Mouse (Mus musculus) adrenal gland, adult 18-20 months (tissue): Measurements from ENCODE around the gene Mlxip. TPM values are rescaled to one million over a fixed set of nuclear protein-coding genes. Genes with fewer than 3 reads are reported as not detected.

Source experiments
- DNase-seq, 2 experiments: peaks; one replicate each; pipeline ENCODE4 v3.0.0; 2021 to 2022; ENCODE audit warnings: low spot score in 2 of 2
- total RNA-seq, 2 experiments: library from RNA; stranded (reverse); gene quantifications; 1 replicate in 1 of 2; 2 replicates in 1 of 2; pipeline ENCODE4 v1.2.3; 2021

Mlxip gene
- total RNA-seq, 2 experiments from 2014 or later: 18.5 to 26.8 TPM

DNA sequence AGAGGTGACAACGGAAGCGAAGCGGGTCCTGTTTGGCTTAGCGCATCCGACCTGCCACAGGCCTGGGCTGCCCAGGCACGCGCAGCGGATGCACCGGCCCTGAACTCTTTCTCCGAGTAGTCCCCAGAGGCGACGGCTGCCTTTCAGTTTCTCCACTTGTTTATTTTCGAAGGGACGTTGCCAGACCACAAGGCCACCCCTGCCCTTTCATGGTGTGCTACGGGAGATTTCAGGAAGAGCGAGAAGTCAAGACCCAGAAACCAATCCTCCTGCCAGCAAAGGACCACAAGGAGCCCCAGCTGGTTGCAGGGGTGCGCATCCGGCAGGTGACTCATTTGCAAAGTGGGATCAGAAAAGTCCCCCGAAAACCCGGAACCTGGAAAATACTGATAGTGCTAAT is 12.6 kb upstream of the Mlxip start:
- no peak for DNase-seq

DNA sequence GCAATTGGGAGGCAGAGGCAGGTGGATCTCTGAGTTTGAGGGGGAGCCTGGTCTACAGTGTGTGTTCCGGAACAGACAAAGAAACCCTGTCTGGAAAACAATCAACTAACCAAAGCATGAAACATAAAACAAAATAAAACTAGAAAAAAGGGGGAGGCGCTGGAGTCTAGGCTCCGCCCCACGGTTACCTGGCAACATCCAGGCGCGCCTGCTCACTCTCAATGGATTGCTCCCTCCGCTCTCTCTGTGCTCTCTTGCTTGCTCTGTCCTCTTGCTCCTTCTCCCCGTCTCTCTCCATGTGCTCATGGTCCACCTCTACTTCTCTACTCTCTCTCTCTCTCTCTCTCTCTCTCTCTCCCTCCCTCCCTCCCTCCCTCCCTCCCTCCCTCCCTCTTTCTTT is 11.9 kb upstream of the Mlxip start:
- no peak for DNase-seq

DNA sequence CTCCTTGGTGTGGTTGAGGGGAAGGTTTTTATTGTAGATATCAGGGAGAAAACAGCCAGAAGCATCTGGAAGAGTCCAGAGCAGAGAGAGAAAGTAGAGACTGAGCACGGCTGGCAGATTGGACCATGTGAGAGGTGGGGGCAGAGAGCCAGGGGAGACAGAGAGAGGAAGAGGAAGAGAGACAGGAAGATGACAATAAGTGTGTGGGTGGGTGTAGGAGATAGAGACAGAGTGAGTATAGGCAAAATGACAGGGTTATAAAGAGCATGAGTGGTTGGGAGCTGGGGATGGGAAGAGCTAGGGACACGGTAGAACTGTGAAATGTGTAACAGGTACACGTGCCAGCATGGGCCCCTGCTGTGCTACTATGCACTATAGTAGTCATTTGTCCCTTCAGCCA is 6.1 kb upstream of the Mlxip start:
- DNase-seq: no peak

DNA sequence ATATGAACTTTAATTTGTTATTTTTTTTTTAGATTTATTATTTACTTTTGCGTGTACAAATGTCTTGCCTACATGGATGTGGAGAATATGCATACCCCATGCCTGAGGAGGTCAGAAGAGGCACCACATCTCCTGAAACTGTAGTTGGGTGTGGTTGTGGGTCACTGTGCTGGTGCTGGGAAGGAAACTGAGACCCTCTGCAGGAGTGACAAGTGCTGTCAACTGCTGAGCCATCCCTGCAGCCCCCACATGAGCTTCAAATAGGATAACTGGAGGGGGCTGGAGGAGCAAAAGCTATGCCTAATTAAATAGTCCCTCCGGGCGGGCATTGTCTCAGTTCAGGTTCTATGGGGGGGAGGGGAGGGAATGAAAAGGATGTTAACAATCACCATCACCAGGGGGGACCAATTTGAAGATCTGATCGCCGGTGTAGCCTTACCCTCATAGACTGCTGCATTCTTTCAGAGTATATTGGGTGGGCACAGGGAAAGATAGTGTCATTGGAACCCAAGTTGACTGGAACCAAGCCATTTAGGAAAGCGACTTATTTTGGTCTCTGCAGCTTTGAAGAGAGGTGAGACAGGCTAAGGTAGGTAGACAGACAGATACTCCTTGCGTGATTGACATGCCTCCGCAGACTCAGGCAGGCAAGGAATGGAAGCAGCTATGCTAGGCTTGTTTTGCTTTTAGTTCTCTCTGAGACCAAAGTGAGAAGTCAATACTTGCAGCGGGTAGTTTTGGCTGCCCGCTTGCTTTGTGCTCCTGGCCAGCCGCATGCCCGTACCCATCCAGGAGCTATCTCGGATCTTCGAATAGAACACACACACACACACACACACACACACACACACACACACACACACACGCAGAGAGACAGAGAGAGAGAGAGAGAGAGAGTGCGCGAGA is 3.8 kb upstream of the Mlxip start:
- no peak for DNase-seq

DNA sequence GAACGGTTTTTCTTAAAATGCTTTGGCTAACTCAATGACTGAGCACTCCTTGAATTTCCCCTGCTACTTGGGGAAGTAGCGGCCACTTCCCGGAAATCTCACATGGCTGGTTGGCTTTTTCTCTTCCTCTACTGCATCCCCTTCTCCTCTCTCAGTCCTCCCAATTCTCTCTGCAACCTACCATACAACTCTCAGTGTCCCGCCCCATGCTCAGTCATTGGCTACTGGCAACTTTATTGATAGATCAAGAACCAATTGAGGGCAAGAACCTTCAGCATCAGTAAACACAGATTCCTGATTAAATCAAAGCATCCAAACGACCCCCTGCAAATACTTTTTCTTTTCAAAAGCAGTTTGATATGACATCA is 3.2 kb upstream of the Mlxip start:
- DNase-seq: no peak

DNA sequence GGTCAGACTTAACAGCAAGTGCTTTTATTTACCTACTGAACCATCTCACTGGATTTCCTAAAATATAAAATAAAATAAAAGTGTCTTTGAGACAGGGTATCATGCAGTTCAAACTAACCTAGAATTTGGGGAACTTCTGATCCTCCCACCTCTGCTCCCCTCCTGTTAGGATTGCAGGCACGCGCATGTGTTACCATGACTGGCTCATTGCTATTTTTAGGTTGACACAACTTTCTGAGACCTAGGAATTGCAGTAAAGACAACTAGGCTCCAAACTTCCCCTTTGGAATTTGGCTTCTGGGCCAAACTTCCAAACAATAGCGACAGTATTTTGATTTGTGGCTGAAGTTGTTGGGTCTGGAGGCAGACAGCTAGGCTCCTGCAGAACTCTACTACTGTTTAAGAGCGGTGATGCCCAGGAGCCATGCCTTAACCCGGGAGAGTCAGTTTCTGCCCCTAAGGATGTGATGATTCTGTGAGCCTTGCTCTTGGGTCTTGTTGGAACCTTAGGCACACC is 754 bp upstream of the Mlxip start:
- no peak for DNase-seq

DNA sequence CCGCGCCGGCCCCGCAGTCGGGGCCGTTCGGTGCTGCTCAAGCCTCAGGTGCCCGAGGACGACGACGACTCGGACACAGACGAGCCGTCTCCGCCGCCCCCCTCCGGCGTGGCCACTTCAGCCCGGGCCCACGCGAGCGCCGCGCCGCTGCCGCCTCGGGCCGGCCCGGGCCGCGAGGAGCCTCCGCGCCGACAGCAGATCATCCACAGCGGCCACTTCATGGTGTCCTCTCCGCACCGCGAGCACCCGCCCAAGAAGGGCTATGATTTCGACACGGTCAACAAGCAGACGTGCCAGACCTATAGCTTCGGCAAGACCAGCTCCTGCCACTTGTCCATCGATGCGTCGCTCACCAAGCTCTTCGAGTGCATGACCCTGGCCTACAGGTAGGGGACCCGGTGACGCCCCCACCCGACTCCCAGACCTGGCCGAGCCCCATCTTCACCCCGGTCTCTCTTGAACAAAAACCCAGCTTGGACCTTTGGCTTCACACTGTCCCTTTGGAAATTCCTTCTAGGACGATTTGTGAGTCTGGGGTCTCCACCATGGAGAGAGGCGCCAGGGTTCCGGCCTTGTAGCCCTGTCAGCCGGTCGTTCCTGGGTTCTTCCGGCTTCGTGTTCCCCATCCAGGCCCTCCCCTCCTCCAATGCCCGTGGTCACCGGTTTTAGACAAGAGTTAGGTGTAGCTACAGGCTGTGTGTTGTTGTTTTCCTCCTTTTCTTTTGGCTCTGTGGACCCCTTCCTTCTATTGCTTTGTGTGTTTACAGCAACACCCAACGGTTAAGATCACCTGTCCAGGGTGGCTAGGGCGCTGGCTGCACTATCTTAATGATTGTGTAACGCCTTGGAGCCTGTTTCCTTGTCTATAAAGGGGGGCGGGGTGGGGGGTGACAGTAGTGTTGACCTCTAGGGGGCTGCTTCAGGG is 621 bp downstream of the Mlxip start:
- DNase-seq: no peak

DNA sequence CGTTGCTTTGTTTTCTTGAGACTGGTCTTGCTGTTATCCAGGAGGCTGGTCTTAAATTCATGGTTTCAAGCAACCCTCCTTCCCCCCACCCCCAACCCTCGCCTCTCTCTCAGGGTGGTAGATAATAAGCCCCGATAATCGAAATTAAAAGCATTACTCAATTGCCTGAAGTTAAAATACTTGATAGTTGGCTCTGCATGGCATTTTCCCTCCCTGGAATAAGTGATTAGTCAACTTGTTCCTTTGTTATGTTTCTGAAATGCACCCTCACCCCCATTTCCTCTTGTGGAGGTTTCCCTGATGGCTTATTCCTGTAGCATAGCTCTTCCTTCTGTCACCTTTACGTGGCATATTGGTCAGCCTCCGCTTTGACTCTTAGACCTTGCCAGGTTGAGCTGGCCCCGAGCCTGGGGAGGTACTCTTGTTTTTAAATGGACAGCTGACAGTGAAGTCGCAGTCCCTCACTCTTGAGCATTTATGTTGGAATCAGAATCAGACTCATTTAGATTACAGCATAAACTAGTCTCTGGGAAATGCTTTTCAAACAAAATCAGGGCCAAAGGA is 2.4 kb downstream of the Mlxip start:
- no peak for DNase-seq

DNA sequence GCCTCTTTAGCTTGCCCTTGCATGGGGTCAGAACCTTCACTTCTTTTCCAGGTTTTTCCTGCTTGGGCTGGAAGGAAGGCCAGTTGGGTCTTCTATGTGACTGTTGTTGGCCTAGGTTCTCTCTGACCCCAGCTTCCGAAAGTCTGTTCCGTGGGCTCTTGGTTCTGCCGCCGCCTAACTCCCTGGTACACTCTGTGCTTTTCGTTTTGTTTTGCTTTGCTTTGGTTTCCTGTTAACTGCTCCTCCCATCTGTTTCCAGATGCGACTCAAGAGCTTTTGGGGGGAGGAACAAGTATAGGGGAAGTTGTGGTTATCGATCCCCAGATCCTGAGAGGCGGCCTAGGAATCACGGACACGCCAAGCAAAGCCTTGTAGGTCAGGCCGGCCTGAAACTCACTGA is 3.2 kb downstream of the Mlxip start:
- DNase-seq: no peak

DNA sequence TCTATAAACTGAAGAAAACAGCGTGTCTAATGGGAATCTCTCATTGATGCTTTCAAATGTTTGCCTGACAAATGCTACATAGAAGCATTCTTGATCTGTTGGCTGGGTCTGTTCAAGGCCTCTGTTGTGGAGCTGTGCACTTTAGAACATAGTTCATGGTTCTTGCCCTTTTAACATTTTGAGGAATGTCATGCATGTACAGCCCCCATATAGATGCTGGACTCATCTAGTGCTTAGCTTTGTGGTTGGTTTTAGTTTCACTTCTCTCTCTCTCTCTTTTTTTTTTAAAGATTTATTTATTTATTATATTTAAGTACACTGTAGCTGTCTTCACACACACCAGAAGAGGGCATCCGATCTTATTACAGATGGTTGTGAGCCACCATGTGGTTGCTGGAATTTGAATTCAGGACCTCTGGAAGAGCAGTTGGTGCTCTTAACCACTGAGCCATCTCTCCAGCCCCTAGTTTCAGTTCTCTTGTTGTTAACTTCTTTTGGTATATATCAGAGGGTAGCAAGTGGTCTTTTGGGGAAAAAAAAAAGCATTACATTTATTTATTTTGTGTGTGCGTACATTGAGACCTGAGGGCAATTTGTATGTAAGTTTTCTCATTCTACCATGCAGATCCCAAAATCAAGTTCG is 4.4 kb downstream of the Mlxip start:
- DNase-seq: no peak

DNA sequence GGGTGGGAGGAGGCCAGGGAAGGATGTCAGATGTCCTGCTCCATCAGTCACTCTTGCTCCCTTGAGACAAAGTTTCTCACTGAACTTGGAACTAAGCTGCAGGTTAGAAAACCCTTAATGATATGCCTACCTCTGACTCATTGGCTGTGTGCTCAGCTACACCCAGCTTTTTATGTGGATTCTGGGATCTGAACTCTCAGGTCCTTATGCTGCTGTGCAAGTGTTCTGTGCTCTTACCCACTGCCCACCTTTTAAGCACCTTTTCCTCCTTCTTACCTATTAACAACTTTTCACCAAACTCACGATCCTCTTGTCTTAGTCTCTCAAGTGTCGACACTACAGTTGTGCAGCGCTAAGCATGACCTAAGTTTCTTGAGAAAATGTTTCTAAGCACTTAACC is 9.9 kb downstream of the Mlxip start:
- DNase-seq: no peak

DNA sequence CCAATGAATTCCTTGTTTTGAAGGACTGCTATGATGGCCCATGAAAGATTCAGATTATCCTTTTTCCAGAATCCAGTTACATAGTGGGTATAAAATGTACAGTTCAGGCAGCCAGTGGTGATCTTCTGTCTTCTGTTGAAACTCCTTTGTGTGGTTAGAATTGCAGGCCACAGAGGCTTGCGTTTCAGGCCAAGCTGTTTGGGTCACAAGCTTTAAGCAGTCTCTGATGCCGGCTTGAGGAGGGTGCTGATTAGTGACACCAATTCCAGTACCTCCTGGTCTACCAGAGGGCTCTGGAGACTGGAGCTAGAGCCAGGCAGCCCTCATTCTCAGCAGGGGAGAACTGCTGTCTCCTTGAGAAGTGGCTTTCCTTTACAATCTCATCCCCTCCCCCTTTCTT is 12.4 kb downstream of the Mlxip start:
- DNase-seq: no peak

DNA sequence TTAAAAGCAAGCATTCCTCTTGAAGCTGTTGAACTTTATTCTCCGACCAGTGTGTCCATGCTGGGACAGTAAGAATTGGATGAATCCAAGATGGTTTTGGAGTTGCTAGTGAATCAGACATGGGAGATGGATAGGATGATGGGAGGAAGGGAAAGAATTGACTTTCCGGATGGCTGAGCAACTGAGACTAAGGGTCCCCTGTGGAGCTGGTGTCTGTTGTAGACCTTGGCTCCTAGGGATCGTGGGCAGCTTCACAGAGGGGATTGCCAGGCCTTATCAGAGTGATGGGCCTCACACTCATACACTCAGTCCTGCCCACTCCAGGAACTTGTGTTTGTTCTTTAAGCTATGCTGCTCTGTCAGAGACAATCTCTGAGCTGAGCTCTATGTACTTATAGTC is 13.6 kb downstream of the Mlxip start:
- no peak for DNase-seq

DNA sequence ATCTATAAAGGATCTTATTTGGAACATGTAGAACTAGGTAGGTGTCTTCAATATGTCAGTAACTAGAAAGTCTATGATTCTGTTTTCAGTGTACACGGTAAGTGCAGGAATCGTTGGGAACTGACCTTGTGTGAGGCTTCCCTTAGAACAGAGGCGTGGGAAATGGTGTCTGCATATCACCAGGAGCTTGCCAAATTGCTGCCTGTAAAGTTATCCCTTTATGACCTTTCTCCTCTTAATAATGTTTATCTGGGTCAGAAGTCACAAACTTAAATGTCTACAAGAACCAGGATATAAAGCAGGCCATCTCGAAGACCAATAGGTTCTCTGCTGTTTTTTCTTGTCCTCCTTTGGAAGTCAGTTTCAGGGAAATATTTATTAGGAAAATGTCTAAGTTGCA is 17.6 kb downstream of the Mlxip start:
- DNase-seq: no peak

DNA sequence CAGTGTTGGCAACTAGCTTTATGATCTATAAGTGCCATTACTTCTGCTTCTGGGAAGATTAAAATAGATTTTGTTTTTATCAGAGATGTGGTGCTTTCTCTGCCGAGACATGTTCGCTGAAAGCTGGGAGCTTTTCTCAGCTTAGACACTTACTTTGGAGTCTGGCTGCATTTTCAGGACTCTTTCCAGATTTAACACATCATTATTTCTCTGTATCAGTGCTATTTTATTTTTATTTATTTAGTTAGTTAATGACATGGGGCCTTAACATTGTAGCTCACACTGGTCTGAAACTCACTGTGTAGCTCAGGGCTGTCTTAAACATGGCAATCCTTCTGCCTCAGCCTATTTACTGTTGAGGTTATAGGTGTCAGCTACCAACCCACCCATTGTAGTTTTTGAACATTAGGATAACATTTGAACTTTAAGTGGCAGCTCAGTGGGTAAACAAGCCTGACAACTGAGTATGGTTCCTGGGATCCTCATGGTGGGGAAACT is 19.3 kb downstream of the Mlxip start:
- no peak for DNase-seq

DNA sequence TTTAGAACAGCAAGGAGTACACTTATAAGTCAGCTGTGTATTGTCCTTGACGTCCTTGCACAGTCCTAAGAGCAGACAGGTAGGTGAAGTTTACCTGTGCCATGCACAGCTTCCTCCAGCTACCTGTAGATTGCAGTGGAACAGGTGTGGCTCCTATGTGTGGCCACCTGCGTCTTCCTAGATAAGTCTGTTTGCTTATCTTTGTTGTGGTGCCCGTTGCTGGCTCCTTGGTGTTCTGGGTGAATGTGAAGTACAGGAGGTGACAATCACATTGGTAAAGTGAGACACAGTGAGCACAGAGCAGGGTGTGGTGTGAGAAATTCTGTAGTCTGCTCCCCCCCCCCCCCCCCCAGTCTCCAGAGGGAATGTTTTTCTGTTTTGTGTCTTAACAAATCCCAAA is 21.6 kb downstream of the Mlxip start:
- DNase-seq: no peak

DNA sequence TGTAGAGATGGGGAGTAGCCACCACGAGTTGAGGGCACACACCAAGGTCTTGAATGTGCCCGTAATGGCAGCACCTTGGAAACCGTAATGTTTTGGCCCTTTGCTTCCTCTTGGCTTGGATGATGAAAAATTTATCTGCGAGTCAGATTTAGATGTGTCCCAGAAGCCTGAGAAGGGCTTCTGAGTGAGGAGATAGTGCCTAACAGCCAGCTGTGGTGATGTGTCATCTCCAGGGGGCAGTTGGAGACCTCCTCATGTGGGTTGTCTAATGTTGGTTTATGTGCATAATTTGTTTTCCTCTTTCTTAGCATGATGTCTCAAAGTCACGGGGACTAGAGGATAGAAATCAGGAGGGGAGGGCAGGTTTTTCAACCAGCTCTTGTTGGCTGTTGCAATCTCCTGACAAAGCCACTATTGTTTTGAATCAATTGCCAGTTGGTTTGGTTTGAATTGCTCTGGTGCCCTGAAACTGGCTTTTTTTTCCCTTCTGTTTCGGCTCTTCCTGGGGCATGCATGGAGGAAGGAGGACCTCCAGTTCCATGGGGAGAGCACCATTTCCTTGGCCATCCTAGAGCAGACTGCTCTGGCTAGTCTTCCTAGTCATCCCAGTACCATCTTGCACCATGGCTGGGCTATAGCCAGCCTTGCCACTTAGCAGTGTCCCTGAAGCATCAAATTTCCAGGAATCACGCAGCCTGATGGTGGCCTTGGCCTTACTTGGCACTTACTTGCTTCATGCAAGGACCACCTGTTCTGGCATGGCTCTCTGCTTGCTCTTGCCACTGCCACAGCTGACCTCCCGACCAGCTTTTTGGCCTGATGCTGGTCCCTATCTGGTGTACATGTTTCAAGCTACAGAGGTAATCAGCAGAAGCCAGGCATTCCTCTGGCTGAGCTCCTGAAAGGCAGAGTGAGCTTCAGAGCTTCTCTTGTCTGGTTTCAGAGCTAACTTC is 22.2 kb downstream of the Mlxip start:
- DNase-seq: no peak

DNA sequence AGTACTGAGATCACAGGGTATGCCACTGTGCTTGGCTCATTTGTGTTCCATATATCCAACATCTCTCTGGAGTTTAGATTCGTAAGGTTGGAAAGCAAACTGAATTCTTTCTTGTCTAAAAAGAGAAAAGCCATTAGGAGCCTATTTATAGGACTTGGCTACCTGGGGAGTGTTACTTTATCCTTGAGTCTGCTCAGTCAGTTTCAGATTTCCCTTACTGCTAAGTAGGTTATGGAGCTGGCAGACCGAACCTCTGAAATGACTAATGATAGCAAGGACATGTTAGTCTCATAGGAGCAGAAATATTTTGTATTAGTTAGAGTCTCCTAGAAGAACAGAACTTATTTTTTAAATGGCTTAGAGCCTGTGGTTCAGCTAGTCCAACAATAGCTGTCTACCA is 29.3 kb downstream of the Mlxip start:
- no peak for DNase-seq

DNA sequence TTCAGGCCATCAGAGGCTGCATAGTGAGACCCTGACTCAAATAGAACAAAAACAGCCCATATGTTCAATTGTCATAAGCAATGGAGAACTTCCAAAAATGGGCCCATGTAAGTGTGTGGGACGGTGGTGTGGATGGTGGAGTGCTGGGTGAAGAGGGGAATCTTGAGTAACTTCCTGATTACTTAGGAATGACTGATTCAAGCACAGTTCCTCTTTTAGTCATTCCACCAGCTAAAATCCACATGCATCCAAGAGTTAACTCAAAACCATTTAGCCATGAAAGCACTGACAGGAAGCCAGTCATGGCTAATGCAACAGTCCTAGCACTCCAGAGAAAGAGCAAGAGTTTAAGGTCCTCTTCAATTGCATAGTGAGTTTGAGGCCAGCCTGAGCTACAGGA is 33.0 kb downstream of the Mlxip start:
- no peak for DNase-seq
